Mouse (Mus musculus) intestine, embryonic 14.5 days (tissue): Measurements from ENCODE around the gene Sstr4. TPM values are rescaled to one million over a fixed set of nuclear protein-coding genes. Genes with fewer than 3 reads are reported as not detected.

Experiments used
- ATAC-seq: fragments of 200-750 bp; cut with Nextera tagmentation; replicated peaks from 2 replicates; pipeline ENCODE4 v1.8.0; 2017; ENCODE audit warnings: low read depth, moderate number of reproducible peaks, moderate TSS enrichment, moderate library complexity; ENCODE audit not compliant: low FRiP score, low TSS enrichment
- DNase-seq: peaks from one replicate; pipeline ENCODE4 v3.0.0-alpha.2; 2018; ENCODE audit warnings: low spot score
- H3K27ac ChIP-seq: fragments of 300-500 bp; sonication (generic); 2 replicates; pipeline ENCODE4 v1.5.1; 2014; ENCODE audit warnings: low read depth, mild to moderate bottlenecking, control low read depth
- H3K27me3 ChIP-seq: fragments of 300-500 bp; sonication (generic); replicated peaks from 2 replicates; pipeline ENCODE4 v1.6.1; 2014; ENCODE audit warnings: low read length, control low read depth; ENCODE audit not compliant: control insufficient read depth, insufficient read depth
- H3K36me3 ChIP-seq: fragments of 300-500 bp; sonication (generic); 2 replicates; pipeline ENCODE4 v1.6.1; 2014; ENCODE audit warnings: low read length, control low read depth; ENCODE audit not compliant: control insufficient read depth, insufficient read depth
- H3K4me1 ChIP-seq: fragments of 300-500 bp; sonication (generic); replicated peaks from 2 replicates; pipeline ENCODE4 v1.6.1; 2014; ENCODE audit warnings: low read length, control low read depth, mixed read lengths; ENCODE audit not compliant: control insufficient read depth, insufficient read depth
- H3K4me2 ChIP-seq: fragments of 300-500 bp; sonication (generic); 2 replicates; pipeline ENCODE4 v1.6.1; 2014; ENCODE audit warnings: low read length
- H3K4me3 ChIP-seq: fragments of 300-500 bp; sonication (generic); 2 replicates; pipeline ENCODE4 v1.5.1; 2014; ENCODE audit warnings: low read depth, low read length, control low read depth, mixed read lengths
- H3K9ac ChIP-seq: fragments of 300-500 bp; sonication (generic); 2 replicates; pipeline ENCODE4 v1.6.1; 2014; ENCODE audit warnings: mild to moderate bottlenecking, low read length
- H3K9me3 ChIP-seq: fragments of 300-500 bp; sonication (generic); 2 replicates; pipeline ENCODE4 v1.6.1; 2016; ENCODE audit warnings: low read length, control low read depth; ENCODE audit not compliant: control insufficient read depth
- WGBS: fragments of 180-500 bp; shearing (Covaris S2); extraction: QIAGEN DNeasy Blood & Tissue Kit; methylation state at CpG from one replicate; pipeline ENCODE4 v1.1.7; 2014; 5-methylcytosine and 5-hydroxymethylcytosine counted together
- polyA plus RNA-seq: library from polyadenylated mRNA; unstranded; fragments of >200 nt; fragmentation: Nextera tagmentation; extraction: Ambion mirVana; gene quantifications from 2 replicates; pipeline ENCODE4 v1.2.1, GENCODE M21; 2014

Sstr4 gene
- polyA plus RNA-seq, 1 experiment from 2014 or later: 3.2 TPM

DNA sequence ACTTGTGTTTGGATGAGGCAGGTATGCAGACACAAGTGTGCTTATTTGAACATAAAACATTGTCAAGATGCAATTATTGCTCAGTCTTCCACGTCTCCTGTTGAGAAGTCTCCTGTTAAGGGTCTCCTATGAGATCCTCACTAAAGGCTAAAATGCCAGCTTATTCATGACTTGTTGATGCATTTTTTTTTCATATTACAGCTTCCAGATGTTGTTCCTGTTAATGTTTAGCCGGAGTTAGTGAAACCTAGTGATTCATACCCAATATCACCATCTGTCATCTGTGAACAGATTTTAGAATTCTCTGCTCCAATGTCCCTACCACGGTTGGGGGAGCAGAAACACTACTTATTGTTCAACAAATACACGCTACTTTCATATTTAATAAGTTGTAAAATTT is 35.8 kb downstream of the Sstr4 start:
- no peak overlapping the region for H3K4me3 ChIP-seq
- H3K36me3 ChIP-seq: no peaks in the 10 kb centered on the region
- no peak overlapping the region for H3K27ac ChIP-seq
- H3K9ac ChIP-seq: no peak overlapping the region
- H3K4me2 ChIP-seq: no peak overlapping the region
- no peaks in the 10 kb centered on the region for H3K9me3 ChIP-seq
- 60% methylated on average over 4 of the region's 4 CpGs for WGBS
- no peaks in the 10 kb centered on the region for H3K27me3 ChIP-seq
- DNase-seq (no peak), ATAC-seq (no peak)
- H3K4me1 ChIP-seq: peaks cover 5% of the 10 kb centered on the region; the same call in 1 of the 2 replicates

DNA sequence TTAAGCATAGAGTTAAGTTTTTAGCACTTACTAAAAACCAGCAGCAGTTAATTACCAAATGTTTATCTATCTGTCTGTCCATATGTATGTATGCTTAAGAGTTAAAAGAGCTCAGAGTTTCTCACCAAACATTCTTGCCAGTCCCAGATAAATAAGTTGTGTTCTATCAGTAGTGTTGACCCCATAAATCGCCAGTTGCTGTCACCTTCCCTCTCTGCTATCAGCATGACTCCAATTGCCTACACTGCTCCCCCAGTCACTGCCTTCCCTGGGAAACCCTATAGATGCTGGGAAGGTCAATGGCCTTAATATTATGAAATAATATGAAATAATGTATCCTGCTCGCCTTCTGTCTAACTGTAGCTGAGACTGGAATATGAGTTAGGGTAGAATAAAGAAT is 37.2 kb downstream of the Sstr4 start:
- peaks cover 5% of the 10 kb centered on the region; the same call in 1 of the 2 replicates for H3K4me1 ChIP-seq
- no peak overlapping the region for H3K4me2 ChIP-seq
- no peaks in the 10 kb centered on the region for H3K27me3 ChIP-seq
- H3K4me3 ChIP-seq: no peak overlapping the region
- H3K27ac ChIP-seq: no peak overlapping the region
- no peak overlapping the region for H3K9ac ChIP-seq
- no peaks in the 10 kb centered on the region for H3K36me3 ChIP-seq
- ATAC-seq (no peak), DNase-seq (no peak)
- H3K9me3 ChIP-seq: no peaks in the 10 kb centered on the region
- 47% methylated on average over 2 of the region's 2 CpGs for WGBS

DNA sequence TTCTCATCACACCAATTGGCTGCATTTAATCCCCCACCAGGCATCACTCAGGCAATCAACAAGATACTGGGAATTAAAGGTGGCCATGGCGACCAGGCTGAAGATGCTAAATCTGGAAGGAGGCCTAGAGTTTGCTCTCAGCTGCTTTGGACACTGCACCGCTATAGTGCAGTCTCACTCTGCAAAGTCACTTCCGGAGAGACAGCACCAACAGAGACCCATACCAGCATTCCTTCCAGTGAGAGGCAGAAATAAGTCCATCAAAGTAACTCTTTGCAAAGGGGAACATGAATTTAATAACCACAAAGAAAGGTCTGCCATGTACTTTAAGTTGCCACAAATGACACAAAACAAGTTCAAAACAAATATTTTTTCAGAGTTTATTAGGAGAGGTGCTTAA is 41.1 kb downstream of the Sstr4 start:
- no peak for ATAC-seq

DNA sequence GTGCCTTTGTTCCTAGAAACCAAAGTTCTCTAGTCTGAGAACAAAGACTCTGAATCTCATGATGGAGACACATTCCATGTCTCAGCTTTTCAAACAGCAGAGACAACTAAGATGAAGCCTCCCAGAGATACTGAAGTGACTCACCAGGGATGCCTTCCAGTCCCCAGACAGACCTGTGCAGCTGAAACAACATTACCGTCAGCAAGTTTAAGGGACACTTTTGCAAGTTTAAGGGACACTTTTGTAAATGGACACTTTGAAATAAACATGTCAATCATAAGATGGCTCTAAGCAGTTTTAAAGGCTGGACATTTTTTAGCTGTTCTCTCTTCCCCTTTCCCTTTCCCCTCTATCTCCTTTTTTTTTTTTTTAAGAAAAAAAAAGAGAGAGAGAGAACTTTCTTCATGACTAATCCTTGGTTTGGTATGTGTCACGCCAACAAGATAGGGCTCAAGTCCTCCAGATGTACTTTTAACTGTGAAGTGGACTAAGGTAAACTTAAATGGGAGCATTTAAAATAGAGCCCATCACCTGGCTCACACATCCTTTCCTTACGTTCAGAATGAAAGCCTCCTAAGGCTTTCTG is 44.6 kb downstream of the Sstr4 start:
- H3K4me3 ChIP-seq: 0 out of 2 replicates have a peak overlapping the region, but pooled peaks have one; percentile 10
- H3K27ac ChIP-seq: no peak overlapping the region

More for the DNA sequence above, 41.1 kb downstream of the Sstr4 start:
- Histone ChIP-seq H3K4me1 (peaks cover 5% of the 10 kb centered on the region; the same call in 1 of the 2 replicates), H3K27ac (no peak overlapping the region), H3K9ac (no peak overlapping the region), H3K27me3 (no peaks in the 10 kb centered on the region), H3K4me3 (no peak overlapping the region), H3K36me3 (no peaks in the 10 kb centered on the region), H3K4me2 (no peak overlapping the region), H3K9me3 (no peaks in the 10 kb centered on the region)
- DNase-seq: no peak
- WGBS: 60% methylated on average over 3 of the region's 3 CpGs

DNA sequence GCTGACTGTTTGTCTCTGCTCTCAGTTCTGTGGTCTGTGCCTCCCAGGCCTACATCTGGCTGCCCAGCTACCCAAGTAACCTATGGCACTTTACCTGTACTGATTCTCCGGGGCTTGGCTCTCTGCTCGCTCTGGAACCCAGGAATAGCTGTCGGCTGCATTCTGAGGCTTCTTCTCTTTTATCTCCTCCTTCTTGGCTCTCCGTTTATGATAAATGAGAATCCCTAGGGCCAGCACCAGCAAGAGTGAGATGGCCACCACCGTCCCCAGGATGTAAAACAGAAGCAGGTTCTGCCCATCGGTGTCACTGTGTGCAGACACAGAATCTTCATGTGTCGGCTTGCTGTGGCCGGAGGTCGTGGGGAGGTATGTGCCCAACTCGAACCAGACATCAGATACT is 46.3 kb downstream of the Sstr4 start:
- H3K36me3 ChIP-seq: no peaks in the 10 kb centered on the region
- 84% methylated on average over 10 of the region's 10 CpGs for WGBS
- ATAC-seq: no peak
- no peak overlapping the region for H3K27ac ChIP-seq
- no peak overlapping the region for H3K4me2 ChIP-seq
- DNase-seq: no peak
- no peak overlapping the region for H3K9ac ChIP-seq
- no peaks in the 10 kb centered on the region for H3K9me3 ChIP-seq
- H3K4me1 ChIP-seq: no peaks in the 10 kb centered on the region
- H3K4me3 ChIP-seq: peak overlapping the region; percentile 15
- no peaks in the 10 kb centered on the region for H3K27me3 ChIP-seq

More for the DNA sequence above, 44.6 kb downstream of the Sstr4 start:
- Histone ChIP-seq H3K9ac (no peak overlapping the region), H3K36me3 (no peaks in the 10 kb centered on the region), H3K4me1 (no peaks in the 10 kb centered on the region), H3K9me3 (no peaks in the 10 kb centered on the region), H3K27me3 (no peaks in the 10 kb centered on the region), H3K4me2 (peak overlapping the region; percentile 28; the same call in 1 of the 2 replicates)
- ATAC-seq (no peak), DNase-seq (no peak)
- 53% methylated on average over 3 of the region's 3 CpGs for WGBS

DNA sequence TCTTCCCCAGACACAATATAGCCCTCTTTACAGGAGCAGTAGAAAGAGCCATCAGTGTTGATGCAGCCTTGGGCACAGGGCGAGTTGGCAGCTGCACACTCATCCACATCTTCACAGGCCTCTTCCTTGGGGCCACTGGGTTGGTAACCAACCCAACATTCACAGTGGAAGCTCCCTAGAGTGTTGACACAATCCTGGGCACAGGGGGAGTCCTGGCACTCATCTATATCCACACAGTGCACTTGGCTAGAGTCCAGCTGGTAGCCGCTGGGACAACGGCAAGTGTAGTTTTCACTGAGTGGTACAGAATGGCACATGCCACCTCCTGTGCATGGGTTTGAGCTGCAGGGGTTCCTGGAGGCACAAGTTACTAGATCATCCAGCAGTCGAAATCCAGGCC is 47.0 kb downstream of the Sstr4 start:
- Histone ChIP-seq H3K4me3 (peak overlapping the region; percentile 15; the same call in 1 of the 2 replicates), H3K27ac (no peak overlapping the region), H3K27me3 (no peaks in the 10 kb centered on the region), H3K9ac (no peak overlapping the region), H3K36me3 (no peaks in the 10 kb centered on the region), H3K4me1 (no peaks in the 10 kb centered on the region), H3K9me3 (no peaks in the 10 kb centered on the region), H3K4me2 (no peak overlapping the region)
- 89% methylated on average over 4 of the region's 4 CpGs for WGBS
- ATAC-seq (no peak), DNase-seq (no peak)

DNA sequence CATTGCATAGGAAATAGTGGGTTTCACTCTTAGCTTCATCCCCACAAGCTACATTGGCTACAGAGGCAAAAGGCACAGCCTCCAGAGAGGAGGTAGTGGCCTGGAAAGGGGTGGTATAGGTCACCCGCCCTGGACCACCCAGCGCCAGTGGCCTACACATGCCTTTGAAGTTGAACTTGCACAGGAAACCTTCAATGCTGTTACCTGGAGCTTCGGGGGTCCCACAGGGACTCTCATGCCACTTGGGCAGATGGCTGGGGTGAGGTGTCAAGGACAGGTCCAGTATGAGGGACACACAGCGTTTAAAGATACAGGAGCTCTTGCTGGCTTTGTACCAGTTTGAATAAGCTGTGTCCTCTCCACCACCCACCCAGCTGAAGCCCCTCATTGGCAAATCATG is 47.6 kb downstream of the Sstr4 start:
- Histone ChIP-seq H3K9ac (no peak overlapping the region), H3K27ac (peak overlapping the region; percentile 38; the same call in 1 of the 2 replicates), H3K9me3 (no peaks in the 10 kb centered on the region), H3K4me3 (peak overlapping the region; percentile 3; the same call in 1 of the 2 replicates), H3K4me1 (no peaks in the 10 kb centered on the region), H3K36me3 (no peaks in the 10 kb centered on the region), H3K4me2 (no peak overlapping the region), H3K27me3 (no peaks in the 10 kb centered on the region)
- no peak for ATAC-seq
- DNase-seq: no peak
- 84% methylated on average over 4 of the region's 4 CpGs for WGBS

DNA sequence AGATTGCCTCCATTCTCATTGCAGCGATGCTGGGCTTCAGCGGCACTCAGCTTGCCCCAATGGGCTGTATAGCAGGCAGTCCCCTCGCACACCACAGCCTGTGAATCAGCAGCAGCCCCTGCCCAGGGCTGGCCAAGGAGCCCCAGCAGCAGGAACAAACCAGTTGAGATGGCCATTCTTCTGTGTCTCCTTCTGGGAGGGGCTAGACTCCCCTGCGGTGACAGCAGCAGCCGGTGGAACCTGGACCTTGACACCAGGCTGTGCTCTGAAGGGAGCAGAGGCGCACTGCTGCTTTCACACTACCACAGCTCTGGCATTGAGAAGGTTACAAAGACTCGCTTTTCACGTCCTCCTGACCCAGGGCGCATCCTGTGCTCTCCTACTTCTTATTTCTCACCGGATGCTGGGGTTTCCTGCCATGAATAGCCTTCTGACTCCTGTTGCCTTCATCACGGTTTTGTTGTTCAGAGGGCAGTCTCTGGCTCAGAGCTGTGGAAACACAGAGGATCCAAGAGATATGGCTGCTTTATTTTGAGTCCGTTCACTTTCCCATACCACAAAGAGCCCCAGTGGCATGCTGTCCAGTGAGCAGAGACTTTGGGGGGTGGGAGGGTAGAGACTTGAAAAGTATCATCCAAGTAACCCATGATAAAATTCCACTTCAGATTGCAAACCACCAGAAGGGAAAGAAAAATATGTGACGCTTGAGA is 48.3 kb downstream of the Sstr4 start, which contains the start of gene Cd93:
Gene Cd93, minus strand, starts transcription at position 315 of the 710 bp plus-strand sequence.
- peak within 1 kb of the TSS; percentile 38; the same call in 1 of the 2 replicates for H3K27ac ChIP-seq
- ATAC-seq (peak; percentile 50; the same call in 1 of the 2 replicates), DNase-seq (no peak)
- no peaks in the 10 kb centered on the region for H3K36me3 ChIP-seq
- WGBS: 48% methylated on average over 13 of the region's 13 CpGs
- no peaks in the 10 kb centered on the region for H3K4me1 ChIP-seq
- no peaks in the 10 kb centered on the region for H3K9me3 ChIP-seq
- H3K9ac ChIP-seq: no peak within 1 kb of the TSS
- peak within 1 kb of the TSS; percentile 3; the same call in 1 of the 2 replicates for H3K4me3 ChIP-seq
- no peaks in the 10 kb centered on the region for H3K27me3 ChIP-seq
- H3K4me2 ChIP-seq: no peak within 1 kb of the TSS
